Mouse (Mus musculus) cerebellum, adult 11-12 months (tissue): ENCODE results near the gene Wnt10b.
"Not testable (repeated sequence)": the region's sequence is repeated elsewhere in the genome, so short reads cannot be mapped to it uniquely, and the experiment has no call there.

ENCODE experiments used
- DNase-seq: peaks from one replicate; pipeline ENCODE4 v3.0.0; 2022

The Wnt10b gene

GRCm38 (mm10) chr15:98777762-98778161 is at the start of gene Wnt10b:
Wnt10b (minus strand) TSS chr15:98778150.
- no peak for DNase-seq

DNA sequence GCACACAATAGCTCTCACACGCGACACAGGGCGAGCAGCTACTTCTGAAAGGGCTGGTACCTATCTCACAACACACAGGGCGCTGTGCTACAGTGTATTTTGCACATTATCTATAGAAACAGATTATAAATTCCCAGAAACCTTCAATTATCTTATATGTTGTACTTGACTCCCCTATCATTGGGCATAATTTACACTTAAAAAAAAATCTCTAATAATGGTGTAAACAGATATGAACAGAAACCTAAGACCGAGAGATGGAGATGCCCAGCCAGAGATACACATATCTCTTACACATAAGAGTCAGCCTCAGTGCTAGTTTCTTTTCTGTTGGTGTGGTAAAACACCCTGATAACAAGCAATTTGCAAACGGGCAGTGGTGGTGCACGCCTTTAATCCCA is 49.7 kb upstream of the Wnt10b start:
- DNase-seq: no peak

DNA sequence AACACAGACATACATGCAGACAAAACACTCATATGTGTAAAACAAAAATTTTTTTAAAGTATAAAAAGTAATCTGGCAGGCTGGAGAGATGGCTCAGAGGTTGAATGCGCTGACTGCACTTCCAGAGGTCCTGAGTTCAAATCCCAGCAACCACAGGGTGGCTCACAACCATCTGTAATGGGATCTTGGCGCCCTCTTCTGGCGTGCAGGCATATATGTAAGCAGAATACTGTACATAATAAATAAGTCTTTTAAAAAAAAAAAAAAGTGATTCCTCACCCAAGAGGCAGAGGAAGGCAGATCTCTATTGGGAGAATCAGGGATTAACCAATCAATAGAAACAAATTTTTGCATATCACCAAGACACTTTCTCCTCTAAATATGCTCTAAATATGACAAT is 45.5 kb upstream of the Wnt10b start:
- no peak for DNase-seq

DNA sequence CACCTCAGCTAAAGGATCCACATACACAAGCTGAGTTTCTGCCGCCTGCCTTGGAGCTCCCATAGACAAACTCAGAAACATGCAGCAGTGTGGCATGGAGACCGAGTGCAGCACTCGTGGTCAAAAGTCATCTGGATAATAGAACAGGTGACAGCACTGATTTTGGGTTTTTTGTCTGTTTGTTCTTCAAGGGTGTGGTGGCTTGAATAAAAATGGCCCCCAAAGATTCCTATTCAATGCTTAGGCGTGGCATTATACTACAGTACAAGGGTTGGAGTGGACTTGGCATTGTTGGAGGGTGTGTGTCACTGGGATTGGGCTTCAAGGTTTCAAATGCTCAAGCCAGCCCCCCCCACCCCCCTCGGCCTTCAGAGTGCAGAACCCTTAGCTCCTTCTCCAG is 44.2 kb upstream of the Wnt10b start:
- no peak for DNase-seq

DNA sequence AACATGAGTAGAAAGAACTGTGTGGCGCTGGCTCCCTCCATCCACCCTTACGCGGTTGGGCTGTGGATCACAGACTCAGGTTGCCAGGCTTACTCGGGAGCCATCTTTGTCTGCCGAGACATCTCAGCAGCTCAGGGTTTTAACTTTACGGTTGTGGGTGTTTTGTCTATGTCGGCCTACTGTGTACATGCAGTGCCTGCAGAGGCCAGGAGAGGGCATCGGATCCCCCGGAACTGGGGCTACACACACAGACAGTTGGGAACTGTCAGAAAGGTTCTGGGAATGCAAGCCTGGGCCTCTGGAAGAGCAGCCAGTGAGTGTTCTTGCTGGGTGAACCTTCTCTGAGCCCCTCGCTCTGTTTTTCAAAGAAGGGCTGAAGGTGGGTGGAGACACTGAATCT is 43.5 kb upstream of the Wnt10b start:
- DNase-seq: no peak

GRCm38 (mm10) chr15:98820937-98821336 is 43.0 kb upstream of the Wnt10b start:
- DNase-seq: no peak

GRCm38 (mm10) chr15:98818171-98818570 is 40.2 kb upstream of the Wnt10b start:
- DNase-seq: no peak

- no peak for DNase-seq
These were observed 34.9 kb upstream of the Wnt10b start for GRCm38 (mm10) chr15:98812741-98813424.

GRCm38 (mm10) chr15:98810212-98810611 is 32.3 kb upstream of the Wnt10b start:
- DNase-seq: not testable (repeated sequence)

GRCm38 (mm10) chr15:98809390-98809789 is 31.4 kb upstream of the Wnt10b start, which contains the start of gene Ddn:
Ddn (minus strand) TSS chr15:98809490.
- no peak for DNase-seq

DNA sequence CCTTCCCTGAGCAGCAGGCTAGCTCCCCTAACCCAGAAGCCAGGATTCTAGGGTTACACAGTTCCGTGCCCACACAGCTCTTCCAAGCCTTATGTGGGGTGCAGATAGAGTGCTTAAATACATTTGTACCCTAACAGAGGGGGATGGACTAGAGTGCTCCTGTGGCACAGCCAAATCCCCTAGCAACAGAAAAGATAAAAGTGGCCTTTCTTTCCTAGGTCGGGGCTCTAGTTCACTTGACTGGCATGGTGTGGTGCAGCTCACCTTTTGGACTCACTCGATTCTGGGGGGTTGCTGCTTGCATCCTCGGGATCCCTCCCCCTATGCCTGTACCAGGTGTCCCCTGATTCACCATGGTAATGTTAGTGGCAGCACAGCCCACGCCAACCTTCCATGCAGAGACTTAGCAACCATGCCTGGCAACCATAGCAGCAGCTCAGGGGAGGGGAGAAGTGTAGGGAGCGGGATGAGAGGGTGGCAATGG is 30.7 kb upstream of the Wnt10b start:
- no peak for DNase-seq

GRCm38 (mm10) chr15:98807895-98808650 is 30.1 kb upstream of the Wnt10b start:
- DNase-seq: peak; percentile 28

DNA sequence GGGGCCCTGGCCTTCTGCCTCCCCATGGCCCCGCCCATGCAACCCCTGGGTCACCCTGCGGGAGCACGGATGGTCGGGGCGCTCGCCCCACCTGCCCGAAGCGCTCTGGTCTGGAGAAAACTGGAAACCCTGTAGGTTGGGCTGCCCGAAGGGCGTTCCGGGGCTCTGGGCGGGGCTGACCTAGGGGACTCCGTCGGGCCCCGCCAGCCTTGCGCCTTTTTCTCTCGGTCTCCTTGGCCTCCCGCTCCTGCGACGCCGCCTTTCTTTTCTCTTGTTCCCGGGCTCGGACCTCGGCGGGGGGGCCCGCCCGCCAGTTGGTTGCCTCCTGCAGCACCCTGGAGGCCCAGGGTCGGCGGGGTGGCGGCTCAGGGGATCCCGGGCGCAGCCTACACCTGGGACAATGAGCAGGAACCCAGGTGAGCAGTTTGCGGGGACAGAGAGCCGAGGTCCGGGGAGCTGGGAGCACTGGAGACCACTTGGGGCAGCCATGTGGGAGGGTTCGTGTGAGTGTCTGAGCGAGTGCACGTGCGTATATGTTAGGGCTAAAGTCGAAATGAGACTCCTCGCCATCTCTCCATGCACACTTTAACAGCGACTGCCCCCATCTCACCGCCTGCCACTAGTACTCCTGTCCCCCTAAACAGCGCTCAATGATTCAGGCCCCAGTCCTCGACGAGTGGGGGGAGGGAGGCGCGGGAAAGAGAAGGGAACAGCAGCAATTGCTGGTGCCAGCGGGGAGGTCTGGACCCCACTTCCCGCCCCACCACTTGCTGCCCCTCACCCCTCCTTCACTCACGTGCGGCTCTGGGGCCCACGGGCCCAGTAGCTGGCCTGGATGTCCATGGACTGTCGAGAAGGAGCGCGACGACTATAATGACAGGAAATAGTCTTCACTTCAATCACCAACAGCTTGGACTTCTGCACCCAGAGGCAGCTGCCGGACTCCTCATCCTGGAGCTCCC is 29.1 kb upstream of the Wnt10b start:
- no peak for DNase-seq

DNA sequence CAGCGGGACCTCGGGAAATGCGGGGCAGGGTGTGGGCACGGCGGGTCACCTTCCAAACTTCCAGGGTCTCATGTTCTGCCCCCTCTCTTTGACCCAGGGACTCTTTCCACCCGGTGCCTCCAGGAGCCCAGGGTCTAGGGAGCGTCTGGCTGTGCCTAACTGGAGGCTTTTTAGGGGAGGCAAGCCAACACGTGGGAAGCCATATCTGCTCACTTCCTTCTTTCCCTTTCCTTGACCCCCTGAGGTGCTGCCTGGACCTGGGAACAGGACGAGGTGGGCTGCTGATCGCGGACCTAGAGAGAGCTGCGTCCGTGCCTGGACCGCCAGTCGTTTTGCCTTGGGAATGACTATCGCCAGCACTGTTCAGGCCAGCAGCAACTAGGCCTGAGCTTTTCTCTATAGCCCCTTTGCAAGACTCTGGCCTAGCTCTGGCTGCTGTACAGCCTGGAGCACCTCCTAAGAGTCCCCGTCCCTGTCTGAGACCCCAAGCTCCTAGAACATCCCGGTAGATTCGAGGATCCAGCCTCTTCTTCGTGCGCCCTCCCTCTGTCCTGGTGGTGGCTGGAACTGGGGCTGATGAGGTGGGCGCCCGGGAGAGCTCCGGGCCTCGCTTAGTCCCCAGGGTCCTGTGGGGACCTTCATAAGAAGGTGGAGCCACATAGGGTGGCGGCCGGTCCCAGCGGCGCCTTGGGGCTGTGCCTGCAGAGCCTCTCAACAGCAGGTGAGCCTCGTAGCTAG is 28.3 kb upstream of the Wnt10b start:
- DNase-seq: no peak

DNA sequence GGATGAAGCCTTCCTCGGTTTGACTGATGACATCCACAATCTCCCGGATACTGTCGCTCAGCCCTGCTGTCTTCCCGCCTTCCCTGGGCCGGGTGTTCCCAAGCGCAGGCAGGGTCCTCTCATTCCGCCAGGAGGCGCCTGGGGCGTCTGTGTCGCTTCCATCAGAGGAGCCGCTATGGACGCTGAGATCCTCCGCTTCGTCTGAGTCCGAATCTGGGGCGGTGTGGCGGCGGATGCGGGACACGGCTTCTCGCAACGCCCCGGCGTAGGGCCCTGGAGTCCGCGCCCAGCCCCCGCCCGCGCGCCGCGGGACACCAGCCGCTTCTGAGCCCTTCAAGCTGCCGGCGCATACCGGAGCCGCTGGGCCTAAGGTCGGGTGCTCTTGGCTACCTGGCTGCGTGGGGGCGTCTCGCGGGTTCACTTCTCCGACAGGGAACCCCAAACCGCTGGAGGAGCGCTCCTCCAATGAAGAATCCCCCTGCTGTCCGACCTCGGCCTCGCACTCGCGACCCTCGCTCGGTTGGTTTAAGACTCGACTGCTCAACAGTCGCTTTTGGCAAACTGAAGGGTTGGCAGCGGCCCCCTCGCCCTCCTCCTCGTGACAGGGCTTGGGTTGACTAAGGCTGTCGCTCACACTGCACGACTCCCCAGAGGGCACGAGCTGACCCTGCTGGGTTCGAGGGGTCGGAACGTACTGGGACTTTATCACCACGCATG is 27.5 kb upstream of the Wnt10b start:
- peak; percentile 46 for DNase-seq

GRCm38 (mm10) chr15:98804054-98804453 is 26.1 kb upstream of the Wnt10b start:
- peak; percentile 76 for DNase-seq

DNA sequence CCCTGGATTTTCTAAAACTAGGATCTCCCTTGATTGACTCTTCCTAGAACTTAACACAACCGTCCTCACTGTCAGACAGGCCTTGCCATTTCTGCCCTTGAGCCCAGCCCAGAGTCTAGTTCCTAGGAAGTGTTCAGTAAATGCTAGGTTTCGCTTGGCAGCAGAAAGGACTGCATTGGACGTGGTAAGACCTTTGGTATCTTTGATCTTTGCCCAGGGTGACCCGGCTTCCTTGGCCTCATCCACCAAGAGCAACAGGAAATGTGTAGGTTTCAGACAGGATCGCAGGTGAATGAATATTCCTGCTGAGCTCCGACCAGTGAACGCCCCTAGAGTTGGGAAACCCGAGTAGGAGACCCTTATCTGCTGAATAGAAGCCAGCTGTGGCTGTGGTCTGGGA is 25.0 kb upstream of the Wnt10b start:
- DNase-seq: no peak

- DNase-seq: peak; percentile 56
These were observed 21.4 kb upstream of the Wnt10b start for GRCm38 (mm10) chr15:98799396-98799795.

DNA sequence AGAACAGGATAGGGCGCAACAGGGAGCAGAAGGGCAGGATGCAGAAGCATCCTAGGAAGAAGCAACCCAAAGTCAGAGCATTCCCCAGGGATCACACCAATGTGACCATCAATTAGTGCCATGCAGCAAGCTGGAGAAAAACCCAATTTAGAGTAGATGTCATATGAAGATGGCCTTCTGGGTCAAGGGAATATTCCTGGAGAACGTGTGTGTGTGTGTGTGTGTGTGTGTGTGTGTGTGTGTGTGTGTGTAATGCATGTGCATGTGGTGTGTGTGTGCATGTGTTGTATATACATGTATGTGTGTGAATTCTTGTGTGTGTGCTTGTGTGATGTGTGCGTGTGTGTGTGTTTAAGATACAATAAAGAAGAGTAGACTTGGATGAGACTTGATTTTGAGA is 21.0 kb upstream of the Wnt10b start:
- DNase-seq: no peak

DNA sequence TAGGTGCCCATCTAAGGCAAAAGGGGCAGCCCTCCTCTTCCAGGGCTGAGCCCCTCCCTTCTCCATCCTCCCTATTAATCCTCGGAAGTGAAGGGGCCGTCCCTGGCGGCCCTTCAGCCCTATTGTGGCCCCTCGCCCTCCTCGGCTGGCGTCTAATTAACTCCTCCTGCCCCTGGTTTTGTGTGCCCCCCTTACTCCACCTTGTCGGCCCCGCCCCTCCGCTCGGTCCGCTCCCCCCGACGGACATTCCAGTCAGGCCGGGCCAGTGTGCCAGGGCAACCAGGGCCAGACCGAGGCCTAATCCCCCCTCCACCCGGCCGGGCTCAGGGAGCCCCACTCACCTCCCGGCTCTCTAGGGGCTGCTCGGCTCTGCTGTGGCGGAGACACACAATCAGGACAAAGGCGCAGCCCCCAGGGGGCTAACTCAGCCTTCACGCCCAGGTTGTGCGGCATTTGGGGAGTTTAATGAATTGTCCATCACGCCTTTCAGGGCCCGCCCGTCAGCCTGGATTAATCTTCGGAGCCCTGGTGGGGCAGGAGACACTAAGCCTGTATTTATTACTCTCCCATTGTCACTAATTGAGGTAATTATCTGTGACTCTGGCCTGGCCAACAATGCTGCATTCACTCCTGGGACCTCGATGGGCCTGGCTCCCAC is 20.0 kb upstream of the Wnt10b start:
- DNase-seq: no peak
